Mouse (Mus musculus) neutrophil, adult 5-6 weeks (primary cell): Measurements from ENCODE around the gene Sorbs1. TPM values are rescaled to one million over a fixed set of nuclear protein-coding genes. Genes with fewer than 3 reads are reported as not detected.

ENCODE experiments used
- ATAC-seq: fragments of 151-379, 151-347 bp; 2 replicates; pipeline ENCODE4 v1.8.0; 2017; ENCODE audit warnings: mild to moderate bottlenecking, moderate TSS enrichment; ENCODE audit not compliant: insufficient number of reproducible peaks, poor library complexity, low FRiP score, severe bottlenecking; ENCODE audit errors: extremely low read depth
- total RNA-seq: library from RNA; stranded (forward); fragments of 200-1000 nt; gene quantifications from 2 replicates; pipeline ENCODE4 v1.2.3, GENCODE M21; 2017

The Sorbs1 gene
- total RNA-seq, 1 experiment from 2014 or later = 9.8 TPM

GRCm38 (mm10) chr19:40421037-40421436 is 92.5 kb downstream of the Sorbs1 start:
- ATAC-seq = no peak

GRCm38 (mm10) chr19:40419315-40419714 is 94.3 kb downstream of the Sorbs1 start:
- no peak for ATAC-seq

GRCm38 (mm10) chr19:40417155-40417821 is 96.3 kb downstream of the Sorbs1 start:
- no peak for ATAC-seq

- ATAC-seq = no peak
Measured at GRCm38 (mm10) chr19:40415725-40416124, 97.9 kb downstream of the Sorbs1 start.

- ATAC-seq = no peak
Measured at GRCm38 (mm10) chr19:40414798-40415475, 98.6 kb downstream of the Sorbs1 start.

- no peak for ATAC-seq
Measured at GRCm38 (mm10) chr19:40414386-40414785, 99.2 kb downstream of the Sorbs1 start.

GRCm38 (mm10) chr19:40411379-40411813 is 102.2 kb downstream of the Sorbs1 start:
- no peak for ATAC-seq

- ATAC-seq = no peak
Measured at GRCm38 (mm10) chr19:40410511-40410910, 103.1 kb downstream of the Sorbs1 start.

GRCm38 (mm10) chr19:40410109-40410508 is 103.5 kb downstream of the Sorbs1 start:
- ATAC-seq = no peak

- ATAC-seq = no peak
Measured at GRCm38 (mm10) chr19:40409500-40410035, 104.0 kb downstream of the Sorbs1 start.

GRCm38 (mm10) chr19:40407186-40407585 is 106.4 kb downstream of the Sorbs1 start:
- no peak for ATAC-seq

GRCm38 (mm10) chr19:40406661-40407060 is 106.9 kb downstream of the Sorbs1 start:
- no peak for ATAC-seq

- ATAC-seq = no peak
Measured at GRCm38 (mm10) chr19:40405808-40406207, 107.8 kb downstream of the Sorbs1 start.

GRCm38 (mm10) chr19:40404582-40404981 is 109.0 kb downstream of the Sorbs1 start:
- ATAC-seq = no peak

- no peak for ATAC-seq
Measured at GRCm38 (mm10) chr19:40403999-40404398, 109.6 kb downstream of the Sorbs1 start.

GRCm38 (mm10) chr19:40402155-40402963 is 111.2 kb downstream of the Sorbs1 start:
- no peak for ATAC-seq

- peak; percentile 88 for ATAC-seq
Measured at GRCm38 (mm10) chr19:40401213-40401612, 112.4 kb downstream of the Sorbs1 start.

- ATAC-seq = no peak
Measured at GRCm38 (mm10) chr19:40400426-40401030, 113.1 kb downstream of the Sorbs1 start.
